In genomic region chr10:39227499-39227942, GRCm38 (mm10) we compare ENCODE assay signal across 8 mouse cellular contexts.
DNase-seq lines count a peak whose midpoint lies in the region; ATAC-seq and TF ChIP-seq lines count a peak whose summit lies in the region.

No protein-coding gene starts in this region.

- no peak overlapping the region for H3K27ac ChIP-seq in cerebellum, adult 2 months (ENCODE audit: insufficient read depth, low read length)
- H3K27ac ChIP-seq in hindbrain, embryonic 14.5 days, result peak overlapping the region; percentile 88

- H3K9ac ChIP-seq in hindbrain, embryonic 14.5 days, result peak overlapping the region; percentile 41

- peak overlapping the region; percentile 39 for H3K4me2 ChIP-seq in hindbrain, embryonic 14.5 days (replicated peaks)

- no peaks in the 10 kb centered on the region for H3K36me3 ChIP-seq in hindbrain, embryonic 14.5 days (replicated peaks; ENCODE audit: control insufficient read depth, insufficient read depth)

- peak overlapping the region; percentile 10 for H3K4me3 ChIP-seq in cerebellum, adult 2 months (replicated peaks; ENCODE audit: insufficient read depth, low read depth, low read length)
- H3K4me3 ChIP-seq in hindbrain, embryonic 14.5 days (replicated peaks; ENCODE audit: low read length), result no peak overlapping the region

- H3K9me3 ChIP-seq in hindbrain, embryonic 14.5 days (ENCODE audit: control insufficient read depth, low read length), result 0 out of 2 replicates have a peak, but pooled peaks cover 5% of the 10 kb centered on the region

- no peak for TF ChIP-seq POLR2A in cerebellum, adult 2 months (IDR thresholded peaks at IDR 0.05; ENCODE audit: borderline replicate concordance, insufficient read depth, low read length)

- no peaks in the 10 kb centered on the region for H3K4me1 ChIP-seq in cerebellum, adult 2 months (ENCODE audit: control insufficient read depth, insufficient read depth, low read length)
- peaks cover 21% of the 10 kb centered on the region; the same call in 1 of the 2 replicates for H3K4me1 ChIP-seq in hindbrain, embryonic 14.5 days (replicated peaks; ENCODE audit: control insufficient read depth, insufficient read depth, low read length)

- DNase-seq in cerebellum, adult 2 months, result no peak
- DNase-seq in cerebellum, adult 8-10 months, result no peak
- DNase-seq in MN1 (ENCODE audit: low spot score), result peak; percentile 95
- DNase-seq in gastrocnemius, postnatal 10 days, result peak; percentile 60
- peak; percentile 71 for DNase-seq in hindbrain, embryonic 14.5 days (ENCODE audit: low spot score)
- DNase-seq in lung, postnatal 4 days, result peak; percentile 37 to 75
- no peak for DNase-seq in frontal cortex, postnatal 25 days (ENCODE audit: low spot score in 2 of 2)
- no peak for DNase-seq in right cerebral cortex, adult 2 months (ENCODE audit: low spot score in 2 of 2)

- H3K27me3 ChIP-seq in cerebellum, adult 2 months (ENCODE audit: control insufficient read depth, insufficient read depth, low read length), result no peaks in the 10 kb centered on the region
- no peaks in the 10 kb centered on the region for H3K27me3 ChIP-seq in hindbrain, embryonic 14.5 days (ENCODE audit: control insufficient read depth, insufficient read depth, low read length)

- TF ChIP-seq CTCF in cerebellum, adult 2 months (IDR thresholded peaks at IDR 0.05; ENCODE audit: borderline replicate concordance, insufficient read depth, low read depth, low read length), result no peak

- peak; percentile 80 for ATAC-seq in hindbrain, embryonic 14.5 days (ENCODE audit: low FRiP score)

- 9% methylated on average over 13 of the region's 13 CpGs for WGBS in cerebellum, adult 2 months
- 14% methylated on average over 13 of the region's 13 CpGs for WGBS in hindbrain, embryonic 14.5 days

Comparison
In these comparisons a context has a peak if more than half of its experiments do, and no peak if none do; other contexts are left out.
1. DNase-seq: peak in MN1 (single experiment), gastrocnemius, postnatal 10 days (single experiment), hindbrain, embryonic 14.5 days (single experiment) and lung, postnatal 4 days (2 of 2); none in cerebellum, adult 2 months (0 of 2), cerebellum, adult 8-10 months (single experiment), frontal cortex, postnatal 25 days (0 of 2) and right cerebral cortex, adult 2 months (0 of 2).